Mouse (Mus musculus) neural tube, embryonic 12.5 days (tissue): ENCODE measurements at regions not wholly inside any gene's neighbourhood (a gene's known extent, or its start where the extent isn't known, plus 50 kb on each side); places are given as distances from the start of the nearest gene placed in this dataset.

Experiments used
- ATAC-seq: fragments of 200-750 bp; cut with Nextera tagmentation; 2 replicates; pipeline ENCODE4 v1.8.0; 2017; ENCODE audit warnings: low read depth, mild to moderate bottlenecking, moderate TSS enrichment, moderate library complexity; ENCODE audit not compliant: low FRiP score
- H3K27ac ChIP-seq: fragments of 300-500 bp; sonication (generic); 2 replicates; pipeline ENCODE4 v1.5.1; 2016
- H3K27me3 ChIP-seq: fragments of 300-500 bp; sonication (generic); replicated peaks from 2 replicates; pipeline ENCODE4 v1.6.1; 2016; ENCODE audit warnings: mild to moderate bottlenecking
- H3K36me3 ChIP-seq: fragments of 300-500 bp; sonication (generic); 2 replicates; pipeline ENCODE4 v1.6.1; 2016; ENCODE audit warnings: mild to moderate bottlenecking
- H3K4me1 ChIP-seq: fragments of 300-500 bp; sonication (generic); 2 replicates; pipeline ENCODE4 v1.6.1; 2016
- H3K4me2 ChIP-seq: fragments of 300-500 bp; sonication (generic); replicated peaks from 2 replicates; pipeline ENCODE4 v1.6.1; 2016; ENCODE audit warnings: mild to moderate bottlenecking
- H3K4me3 ChIP-seq: fragments of 300-500 bp; sonication (generic); 2 replicates; pipeline ENCODE4 v1.5.1; 2016
- H3K9ac ChIP-seq: fragments of 300-500 bp; sonication (generic); 2 replicates; pipeline ENCODE4 v1.6.1; 2016; ENCODE audit warnings: mild to moderate bottlenecking
- H3K9me3 ChIP-seq: fragments of 300-500 bp; sonication (generic); 2 replicates; pipeline ENCODE4 v1.6.1; 2016; ENCODE audit warnings: mild to moderate bottlenecking
- WGBS: fragments of 180-500 bp; shearing (Covaris S2); methylation state at CpG from one replicate; pipeline ENCODE4 v1.1.7; 2016; 5-methylcytosine and 5-hydroxymethylcytosine counted together

GRCm38 (mm10) chr6:135569086-135569485 lies 206.7 kb downstream of the Emp1 start:
- no peaks in the 10 kb centered on the region for H3K36me3 ChIP-seq
- H3K4me2 ChIP-seq = no peak overlapping the region
- H3K27ac ChIP-seq = no peak overlapping the region
- H3K9me3 ChIP-seq = no peaks in the 10 kb centered on the region
- no peak overlapping the region for H3K4me3 ChIP-seq
- no peak for ATAC-seq
- WGBS = 65% methylated on average over 1 of the region's 1 CpGs
- no peak overlapping the region for H3K9ac ChIP-seq
- H3K27me3 ChIP-seq = no peaks in the 10 kb centered on the region
- no peaks in the 10 kb centered on the region; the same call in 1 of the 2 replicates for H3K4me1 ChIP-seq

- Histone ChIP-seq H3K27me3 (no peaks in the 10 kb centered on the region), H3K9me3 (no peaks in the 10 kb centered on the region), H3K36me3 (no peaks in the 10 kb centered on the region), H3K4me1 (no peaks in the 10 kb centered on the region; the same call in 1 of the 2 replicates), H3K4me2 (no peak overlapping the region), H3K4me3 (no peak overlapping the region), H3K9ac (no peak overlapping the region), H3K27ac (no peak overlapping the region)
- 86% methylated on average over 2 of the region's 2 CpGs for WGBS
- ATAC-seq = no peak
Observed at GRCm38 (mm10) chr6:135575294-135575693, 212.9 kb downstream of the Emp1 start.

GRCm38 (mm10) chr6:135578728-135579127 lies 216.4 kb downstream of the Emp1 start:
- Histone ChIP-seq H3K9me3 (no peaks in the 10 kb centered on the region), H3K27ac (no peak overlapping the region), H3K4me3 (no peak overlapping the region), H3K36me3 (no peaks in the 10 kb centered on the region), H3K4me1 (no peaks in the 10 kb centered on the region; the same call in 1 of the 2 replicates), H3K9ac (no peak overlapping the region), H3K27me3 (no peaks in the 10 kb centered on the region), H3K4me2 (no peak overlapping the region)
- no peak for ATAC-seq
- 75% methylated on average over 8 of the region's 8 CpGs for WGBS

- Histone ChIP-seq H3K9ac (no peak overlapping the region), H3K27me3 (no peaks in the 10 kb centered on the region), H3K4me2 (no peak overlapping the region), H3K27ac (no peak overlapping the region), H3K4me3 (no peak overlapping the region), H3K36me3 (no peaks in the 10 kb centered on the region), H3K4me1 (no peaks in the 10 kb centered on the region; the same call in 1 of the 2 replicates), H3K9me3 (no peaks in the 10 kb centered on the region)
- WGBS = 61% methylated on average over 2 of the region's 2 CpGs
- no peak for ATAC-seq
Observed at GRCm38 (mm10) chr6:135582567-135582966, 220.2 kb downstream of the Emp1 start.

- WGBS = 92% methylated on average over 2 of the region's 2 CpGs
- Histone ChIP-seq H3K4me1 (no peaks in the 10 kb centered on the region), H3K9me3 (no peaks in the 10 kb centered on the region), H3K36me3 (no peaks in the 10 kb centered on the region), H3K27me3 (no peaks in the 10 kb centered on the region), H3K27ac (no peak overlapping the region), H3K4me3 (no peak overlapping the region), H3K4me2 (no peak overlapping the region), H3K9ac (no peak overlapping the region)
- no peak for ATAC-seq
Observed at GRCm38 (mm10) chr6:135584782-135585181, 222.4 kb downstream of the Emp1 start.

GRCm38 (mm10) chr6:135590084-135590483 lies 227.7 kb downstream of the Emp1 start:
- Histone ChIP-seq H3K4me2 (no peak overlapping the region), H3K27ac (no peak overlapping the region), H3K9ac (no peak overlapping the region), H3K27me3 (no peaks in the 10 kb centered on the region), H3K4me1 (no peaks in the 10 kb centered on the region), H3K9me3 (no peaks in the 10 kb centered on the region), H3K36me3 (no peaks in the 10 kb centered on the region), H3K4me3 (no peak overlapping the region)
- no peak for ATAC-seq

- Histone ChIP-seq H3K4me2 (no peak overlapping the region), H3K27me3 (no peaks in the 10 kb centered on the region), H3K36me3 (no peaks in the 10 kb centered on the region), H3K9me3 (no peaks in the 10 kb centered on the region), H3K27ac (no peak overlapping the region), H3K9ac (no peak overlapping the region), H3K4me1 (no peaks in the 10 kb centered on the region), H3K4me3 (no peak overlapping the region)
- 91% methylated on average over 9 of the region's 9 CpGs for WGBS
- no peak for ATAC-seq
Observed at GRCm38 (mm10) chr6:135591085-135591484, 228.7 kb downstream of the Emp1 start.

- no peak overlapping the region for H3K4me3 ChIP-seq
- H3K4me1 ChIP-seq = no peaks in the 10 kb centered on the region
- no peaks in the 10 kb centered on the region for H3K9me3 ChIP-seq
- no peak overlapping the region for H3K27ac ChIP-seq
- no peaks in the 10 kb centered on the region for H3K27me3 ChIP-seq
- H3K36me3 ChIP-seq = no peaks in the 10 kb centered on the region
- no peak for ATAC-seq
- H3K4me2 ChIP-seq = no peak overlapping the region
- WGBS = 95% methylated on average over 4 of the region's 4 CpGs
- H3K9ac ChIP-seq = no peak overlapping the region
Observed at GRCm38 (mm10) chr6:135596358-135596757, 234.0 kb downstream of the Emp1 start.

- H3K36me3 ChIP-seq = no peaks in the 10 kb centered on the region
- no peak overlapping the region for H3K27ac ChIP-seq
- WGBS = 49% methylated on average over 3 of the region's 3 CpGs
- no peaks in the 10 kb centered on the region for H3K27me3 ChIP-seq
- H3K9ac ChIP-seq = no peak overlapping the region
- H3K4me1 ChIP-seq = 0 out of 2 replicates have a peak, but pooled peaks cover 5% of the 10 kb centered on the region
- H3K4me3 ChIP-seq = no peak overlapping the region
- no peaks in the 10 kb centered on the region for H3K9me3 ChIP-seq
- no peak overlapping the region for H3K4me2 ChIP-seq
- ATAC-seq = no peak
Observed at GRCm38 (mm10) chr6:135610504-135611096, 248.3 kb downstream of the Emp1 start.

GRCm38 (mm10) chr6:135627928-135628327 lies 265.6 kb downstream of the Emp1 start:
- Histone ChIP-seq H3K9me3 (no peaks in the 10 kb centered on the region), H3K27me3 (no peaks in the 10 kb centered on the region), H3K4me2 (no peak overlapping the region), H3K4me3 (no peak overlapping the region), H3K27ac (no peak overlapping the region), H3K36me3 (no peaks in the 10 kb centered on the region), H3K4me1 (no peaks in the 10 kb centered on the region), H3K9ac (no peak overlapping the region)
- no peak for ATAC-seq
- WGBS = 44% methylated on average over 4 of the region's 4 CpGs

GRCm38 (mm10) chr6:135629236-135629635 lies 266.9 kb downstream of the Emp1 start:
- H3K4me2 ChIP-seq = no peak overlapping the region
- no peaks in the 10 kb centered on the region for H3K9me3 ChIP-seq
- H3K4me3 ChIP-seq = no peak overlapping the region
- no peak overlapping the region for H3K9ac ChIP-seq
- no peaks in the 10 kb centered on the region for H3K27me3 ChIP-seq
- ATAC-seq = no peak
- 60% methylated on average over 3 of the region's 3 CpGs for WGBS
- no peaks in the 10 kb centered on the region for H3K36me3 ChIP-seq
- no peaks in the 10 kb centered on the region for H3K4me1 ChIP-seq
- no peak overlapping the region for H3K27ac ChIP-seq

GRCm38 (mm10) chr6:135632671-135633070 lies 270.3 kb downstream of the Emp1 start:
- 80% methylated on average over 5 of the region's 5 CpGs for WGBS
- Histone ChIP-seq H3K36me3 (no peaks in the 10 kb centered on the region), H3K27me3 (no peaks in the 10 kb centered on the region), H3K27ac (no peak overlapping the region), H3K4me3 (no peak overlapping the region), H3K4me1 (no peaks in the 10 kb centered on the region), H3K9ac (no peak overlapping the region), H3K4me2 (no peak overlapping the region), H3K9me3 (no peaks in the 10 kb centered on the region)
- no peak for ATAC-seq

GRCm38 (mm10) chr6:135636648-135637047 lies 274.3 kb downstream of the Emp1 start:
- WGBS = 81% methylated on average over 8 of the region's 8 CpGs
- H3K4me2 ChIP-seq = no peak overlapping the region
- ATAC-seq = no peak

More at GRCm38 (mm10) chr6:135636648-135637047, 274.3 kb downstream of the Emp1 start:
- H3K4me3 ChIP-seq = no peak overlapping the region
- H3K36me3 ChIP-seq = no peaks in the 10 kb centered on the region
- H3K27me3 ChIP-seq = no peaks in the 10 kb centered on the region
- H3K27ac ChIP-seq = no peak overlapping the region
- H3K9me3 ChIP-seq = no peaks in the 10 kb centered on the region
- no peak overlapping the region for H3K9ac ChIP-seq
- no peaks in the 10 kb centered on the region for H3K4me1 ChIP-seq
